Mouse (Mus musculus): ENCODE measurements around the gene Cnnm2. TPM values are rescaled to one million over a fixed set of nuclear protein-coding genes. Genes with fewer than 3 reads are reported as not detected.

Gene Cnnm2
- polyA plus RNA-seq, 1 experiment from 2014 or later = 4.0 TPM

DNA sequence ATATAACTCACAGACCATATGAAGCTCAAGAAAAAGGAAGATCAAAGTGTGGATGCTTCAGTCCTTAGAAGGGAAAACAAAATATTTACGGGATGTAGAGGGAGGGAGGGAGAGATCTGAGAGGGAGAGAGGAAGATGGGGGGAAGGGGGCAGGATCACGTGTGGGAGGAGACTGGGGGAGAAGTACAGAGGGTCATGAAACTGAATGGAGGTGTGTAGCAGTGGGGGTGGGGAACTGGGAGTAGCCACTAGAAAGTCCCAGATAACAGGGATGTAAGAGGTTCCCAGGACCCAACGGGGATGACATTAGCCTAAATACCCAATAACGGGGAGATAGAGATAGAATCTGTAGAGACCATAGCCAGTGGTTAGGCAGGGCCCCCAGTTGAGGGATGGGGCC is 73.9 kb downstream of the Cnnm2 start:
- Histone ChIP-seq H3K27ac (no peak overlapping the region), H3K4me2 (no peak overlapping the region), H3K4me3 (no peak overlapping the region), H3K4me1 (0 out of 2 replicates have a peak, but pooled peaks cover 3% of the 10 kb centered on the region), H3K9me3 (no peaks in the 10 kb centered on the region), H3K27me3 (no peaks in the 10 kb centered on the region), H3K36me3 (no peaks in the 10 kb centered on the region), H3K9ac (no peak overlapping the region)
- ATAC-seq (ENCODE audit: insufficient number of reproducible peaks, low FRiP score, low TSS enrichment, low read depth) = no peak
- 71% methylated on average over 4 of the region's 4 CpGs for WGBS

GRCm38 (mm10) chr19:46836085-46836484 is 74.7 kb downstream of the Cnnm2 start:
- H3K4me1 ChIP-seq = 0 out of 2 replicates have a peak, but pooled peaks cover 3% of the 10 kb centered on the region
- no peak overlapping the region for H3K4me3 ChIP-seq
- no peak overlapping the region for H3K4me2 ChIP-seq
- H3K27ac ChIP-seq = no peak overlapping the region
- H3K9me3 ChIP-seq = no peaks in the 10 kb centered on the region
- H3K27me3 ChIP-seq = no peaks in the 10 kb centered on the region
- H3K9ac ChIP-seq = no peak overlapping the region
- no peak for ATAC-seq (ENCODE audit: insufficient number of reproducible peaks, low FRiP score, low TSS enrichment, low read depth)
- no peaks in the 10 kb centered on the region for H3K36me3 ChIP-seq
- 86% methylated on average over 3 of the region's 3 CpGs for WGBS

DNA sequence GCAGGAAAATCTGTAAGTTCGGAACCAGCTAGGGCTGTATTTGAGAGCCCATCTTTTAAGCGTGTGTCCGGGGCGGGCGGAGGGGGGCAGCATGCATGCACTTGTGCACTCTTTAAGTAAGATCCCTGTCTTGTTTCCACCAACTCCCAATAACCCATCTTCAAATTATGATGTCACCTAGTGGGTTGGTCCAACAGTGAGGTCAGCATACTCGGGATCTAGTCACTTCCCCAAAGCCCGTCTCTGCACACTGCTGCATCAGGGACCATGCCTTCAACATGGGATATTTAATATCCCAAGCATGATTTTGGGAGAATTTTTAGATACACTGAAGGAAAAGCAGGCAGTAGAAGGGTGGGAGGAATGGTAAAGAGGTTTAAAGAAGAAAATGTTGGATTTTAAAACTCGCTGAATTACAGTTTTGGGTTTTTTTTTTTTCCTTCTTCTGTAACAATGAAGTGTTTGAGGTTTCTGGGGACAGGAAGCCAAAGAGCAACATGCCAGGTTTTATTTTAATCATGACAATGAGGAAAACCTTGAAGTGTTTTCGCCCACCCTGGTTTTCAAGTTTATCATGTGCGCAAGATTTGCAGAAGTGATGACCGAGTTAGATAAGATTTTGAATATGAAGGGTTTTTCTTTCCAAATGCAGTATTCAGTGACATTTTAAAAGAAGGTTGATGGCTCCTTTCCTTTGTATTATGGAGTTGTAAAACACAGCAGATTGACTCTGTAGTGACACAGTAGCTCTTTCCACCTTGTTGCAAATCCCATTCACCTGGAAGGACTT is 76.1 kb downstream of the Cnnm2 start:
- no peak overlapping the region for H3K4me3 ChIP-seq
- H3K27ac ChIP-seq = no peak overlapping the region
- 0 out of 2 replicates have a peak, but pooled peaks cover 3% of the 10 kb centered on the region for H3K4me1 ChIP-seq
- no peaks in the 10 kb centered on the region for H3K9me3 ChIP-seq
- no peaks in the 10 kb centered on the region for H3K36me3 ChIP-seq
- ATAC-seq (ENCODE audit: insufficient number of reproducible peaks, low FRiP score, low TSS enrichment, low read depth) = no peak
- H3K9ac ChIP-seq = no peak overlapping the region
- WGBS = 84% methylated on average over 11 of the region's 11 CpGs
- H3K27me3 ChIP-seq = no peaks in the 10 kb centered on the region
- H3K4me2 ChIP-seq = no peak overlapping the region

GRCm38 (mm10) chr19:46841016-46841415 is 79.6 kb downstream of the Cnnm2 start:
- Histone ChIP-seq H3K27me3 (no peaks in the 10 kb centered on the region), H3K27ac (no peak overlapping the region), H3K4me3 (no peak overlapping the region), H3K9me3 (no peaks in the 10 kb centered on the region), H3K36me3 (no peaks in the 10 kb centered on the region), H3K4me2 (no peak overlapping the region), H3K9ac (no peak overlapping the region), H3K4me1 (0 out of 2 replicates have a peak, but pooled peaks cover 3% of the 10 kb centered on the region)
- no peak for ATAC-seq (ENCODE audit: insufficient number of reproducible peaks, low FRiP score, low TSS enrichment, low read depth)
- WGBS = 70% methylated on average over 4 of the region's 4 CpGs

GRCm38 (mm10) chr19:46843030-46843429 is 81.6 kb downstream of the Cnnm2 start:
- no peaks in the 10 kb centered on the region for H3K9me3 ChIP-seq
- no peak for ATAC-seq (ENCODE audit: insufficient number of reproducible peaks, low FRiP score, low TSS enrichment, low read depth)
- 60% methylated on average over 2 of the region's 2 CpGs for WGBS
- no peak overlapping the region for H3K27ac ChIP-seq
- no peaks in the 10 kb centered on the region for H3K36me3 ChIP-seq
- no peak overlapping the region for H3K9ac ChIP-seq
- H3K27me3 ChIP-seq = no peaks in the 10 kb centered on the region
- 0 out of 2 replicates have a peak, but pooled peaks cover 3% of the 10 kb centered on the region for H3K4me1 ChIP-seq
- no peak overlapping the region for H3K4me3 ChIP-seq
- H3K4me2 ChIP-seq = no peak overlapping the region

GRCm38 (mm10) chr19:46846056-46846455 is 84.7 kb downstream of the Cnnm2 start:
- no peak for ATAC-seq (ENCODE audit: insufficient number of reproducible peaks, low FRiP score, low TSS enrichment, low read depth)
- Histone ChIP-seq H3K4me3 (no peak overlapping the region), H3K9me3 (no peaks in the 10 kb centered on the region), H3K36me3 (no peaks in the 10 kb centered on the region), H3K27me3 (no peaks in the 10 kb centered on the region), H3K9ac (no peak overlapping the region), H3K4me2 (no peak overlapping the region), H3K4me1 (peaks cover 12% of the 10 kb centered on the region; the same call in 1 of the 2 replicates), H3K27ac (no peak overlapping the region; the same call in 1 of the 2 replicates)
- 82% methylated on average over 7 of the region's 7 CpGs for WGBS

DNA sequence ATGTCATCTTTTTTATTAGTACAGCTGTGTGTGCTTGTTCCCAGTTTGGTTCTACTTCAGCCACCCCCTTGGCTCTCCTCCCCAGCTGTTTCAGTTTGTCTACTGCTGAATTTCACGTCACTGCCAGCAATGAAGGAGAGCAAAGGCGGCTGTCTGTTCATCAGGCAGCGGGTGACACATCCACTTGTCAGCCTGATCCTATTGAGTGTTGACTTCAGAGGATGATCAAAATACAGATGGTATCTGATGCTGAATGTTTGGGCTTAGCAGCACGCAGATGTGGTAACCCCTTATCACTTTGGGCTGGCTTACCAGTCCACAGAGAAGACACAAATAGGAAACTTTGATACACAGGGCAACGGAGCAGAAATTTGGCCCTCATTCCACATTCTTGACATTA is 85.1 kb downstream of the Cnnm2 start:
- Histone ChIP-seq H3K27me3 (no peaks in the 10 kb centered on the region), H3K9ac (no peak overlapping the region), H3K27ac (no peak overlapping the region; the same call in 1 of the 2 replicates), H3K36me3 (no peaks in the 10 kb centered on the region), H3K4me2 (no peak overlapping the region), H3K9me3 (no peaks in the 10 kb centered on the region), H3K4me3 (no peak overlapping the region), H3K4me1 (peaks cover 12% of the 10 kb centered on the region; the same call in 1 of the 2 replicates)
- ATAC-seq (ENCODE audit: insufficient number of reproducible peaks, low FRiP score, low TSS enrichment, low read depth) = no peak
- WGBS = 72% methylated on average over 5 of the region's 5 CpGs

- H3K4me2 ChIP-seq = 0 out of 2 replicates have a peak overlapping the region, but pooled peaks have one; percentile 5
- 0 out of 2 replicates have a peak, but pooled peaks have one; percentile 22 for ATAC-seq (ENCODE audit: insufficient number of reproducible peaks, low FRiP score, low TSS enrichment, low read depth)
- H3K4me1 ChIP-seq = peaks cover 12% of the 10 kb centered on the region; the same call in 1 of the 2 replicates
- H3K4me3 ChIP-seq = no peak overlapping the region
- H3K9ac ChIP-seq = no peak overlapping the region
- WGBS = 43% methylated on average over 14 of the region's 14 CpGs
- no peaks in the 10 kb centered on the region for H3K9me3 ChIP-seq
- peak overlapping the region; percentile 77 for H3K27ac ChIP-seq
- no peaks in the 10 kb centered on the region for H3K27me3 ChIP-seq
- no peaks in the 10 kb centered on the region for H3K36me3 ChIP-seq
Observed at GRCm38 (mm10) chr19:46848381-46849268, 87.2 kb downstream of the Cnnm2 start.

DNA sequence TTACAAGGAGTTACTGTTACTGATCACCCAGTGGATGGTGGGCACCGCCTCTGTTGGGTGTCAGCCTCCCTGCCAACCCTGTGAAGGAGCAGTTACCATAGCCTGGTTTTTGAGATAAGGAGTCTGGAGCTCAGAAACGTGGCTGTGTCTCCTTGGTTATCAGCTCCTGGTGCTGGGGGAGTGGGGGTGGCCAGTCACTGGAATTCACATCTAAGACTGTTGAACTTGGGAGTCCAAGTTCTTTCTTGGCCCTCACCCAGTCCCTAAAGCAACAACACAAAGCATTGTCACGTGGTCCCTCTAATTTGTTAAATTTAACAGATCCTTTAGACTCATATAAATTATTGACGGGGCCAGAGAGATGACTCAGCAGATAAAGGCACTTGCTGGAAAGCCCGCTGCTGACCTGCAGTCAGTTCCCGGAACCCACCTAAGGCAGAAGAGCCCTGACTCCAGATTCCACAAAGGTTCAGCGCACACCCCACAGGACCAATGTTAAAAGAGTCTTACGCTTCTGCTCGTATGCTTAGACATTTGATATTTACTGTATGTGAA is 88.1 kb downstream of the Cnnm2 start:
- Histone ChIP-seq H3K27ac (no peak overlapping the region), H3K9me3 (no peaks in the 10 kb centered on the region), H3K27me3 (no peaks in the 10 kb centered on the region), H3K36me3 (no peaks in the 10 kb centered on the region), H3K4me3 (no peak overlapping the region), H3K4me1 (peaks cover 12% of the 10 kb centered on the region; the same call in 1 of the 2 replicates), H3K9ac (no peak overlapping the region), H3K4me2 (no peak overlapping the region)
- ATAC-seq (ENCODE audit: insufficient number of reproducible peaks, low FRiP score, low TSS enrichment, low read depth) = no peak
- 65% methylated on average over 9 of the region's 9 CpGs for whole genome bisulfite sequencing

- no peaks in the 10 kb centered on the region for H3K27me3 ChIP-seq
- 72% methylated on average over 6 of the region's 6 CpGs for WGBS
- H3K36me3 ChIP-seq = 0 out of 2 replicates have a peak, but pooled peaks cover 3% of the 10 kb centered on the region
- no peak overlapping the region for H3K4me3 ChIP-seq
- H3K9ac ChIP-seq = no peak overlapping the region
- no peaks in the 10 kb centered on the region for H3K4me1 ChIP-seq
- no peak for ATAC-seq (ENCODE audit: insufficient number of reproducible peaks, low FRiP score, low TSS enrichment, low read depth)
- no peak overlapping the region for H3K4me2 ChIP-seq
- no peak overlapping the region for H3K27ac ChIP-seq
- no peaks in the 10 kb centered on the region for H3K9me3 ChIP-seq
Observed at GRCm38 (mm10) chr19:46856232-46856631, 94.8 kb downstream of the Cnnm2 start.

DNA sequence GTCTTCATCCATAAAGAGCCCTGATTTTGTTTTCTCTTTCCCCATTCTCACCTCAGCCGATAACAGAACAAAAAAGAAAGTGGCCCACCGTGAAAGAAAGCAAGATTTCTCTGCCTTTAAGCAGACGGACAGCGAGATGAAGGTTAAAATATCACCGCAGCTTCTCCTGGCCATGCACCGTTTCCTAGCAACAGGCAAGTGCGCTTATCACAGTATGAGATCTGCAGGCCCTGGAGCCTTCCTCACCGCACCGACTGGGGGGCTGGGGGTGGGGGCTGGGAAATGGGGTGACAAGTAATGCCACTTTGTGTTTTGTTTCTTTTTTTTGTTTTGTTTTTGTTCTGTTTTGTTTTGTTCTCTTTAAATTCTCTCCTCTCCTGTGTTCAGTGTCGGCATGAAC is 95.4 kb downstream of the Cnnm2 start:
- H3K36me3 ChIP-seq = 0 out of 2 replicates have a peak, but pooled peaks cover 3% of the 10 kb centered on the region
- no peak overlapping the region for H3K9ac ChIP-seq
- H3K27ac ChIP-seq = no peak overlapping the region
- WGBS = 56% methylated on average over 10 of the region's 10 CpGs
- H3K9me3 ChIP-seq = no peaks in the 10 kb centered on the region
- H3K4me2 ChIP-seq = no peak overlapping the region
- H3K4me1 ChIP-seq = no peaks in the 10 kb centered on the region
- no peak overlapping the region for H3K4me3 ChIP-seq
- no peaks in the 10 kb centered on the region for H3K27me3 ChIP-seq
- no peak for ATAC-seq (ENCODE audit: insufficient number of reproducible peaks, low FRiP score, low TSS enrichment, low read depth)

Data from limb, embryonic 15.5 days (tissue).